Mouse (Mus musculus): Measurements from ENCODE around the gene Gm7030. TPM values are rescaled to one million over a fixed set of nuclear protein-coding genes. Genes with fewer than 3 reads are reported as not detected.
A peak's percentile ranks its signal among the peaks of the same experiment; 100 is the strongest.
"Not testable (repeated sequence)": the region's sequence is repeated elsewhere in the genome, so short reads cannot be mapped to it uniquely, and the experiment has no call there.

Gm7030 gene
- polyA plus RNA-seq, 1 experiment from 2014 or later: not detected

GRCm38 (mm10) chr17:36168039-36168652 lies 38.9 kb upstream of the Gm7030 start, which contains the start of gene Gm8909:
Gene Gm8909, minus strand, starts transcription at chr17:36168537.
- WGBS (ENCODE audit: insufficient replicate concordance): 2% methylated on average over 62 of the region's 63 CpGs
- no peaks in the 10 kb centered on the region for H3K36me3 ChIP-seq (replicated peaks; ENCODE audit: insufficient read depth, low read length)
- H3K4me3 ChIP-seq (ENCODE audit: low read depth, low read length): peak within 1 kb of the TSS; percentile 54
- H3K9me3 ChIP-seq (ENCODE audit: low read length): no peaks in the 10 kb centered on the region
- peaks cover 33% of the 10 kb centered on the region for H3K27me3 ChIP-seq (ENCODE audit: insufficient read depth, low read length)
- TF ChIP-seq CTCF (IDR thresholded peaks at IDR 0.05; ENCODE audit: low read depth): no peak
- ATAC-seq (peak; percentile 29; the same call in 1 of the 2 replicates), DNase-seq (no peak)
- H3K9ac ChIP-seq (replicated peaks): peak within 1 kb of the TSS; percentile 41; the same call in 1 of the 2 replicates
- H3K4me2 ChIP-seq (ENCODE audit: low read depth, low read length): peak within 1 kb of the TSS; percentile 74
- H3K4me1 ChIP-seq (ENCODE audit: insufficient read depth): peaks cover 4% of the 10 kb centered on the region; the same call in 1 of the 2 replicates
- H3K27ac ChIP-seq (ENCODE audit: low read depth): no peak within 1 kb of the TSS

- no peaks in the 10 kb centered on the region for H3K36me3 ChIP-seq (replicated peaks; ENCODE audit: insufficient read depth, low read length)
- ATAC-seq: peak; percentile 66
- peak overlapping the region; percentile 41; the same call in 1 of the 2 replicates for H3K9ac ChIP-seq (replicated peaks)
- no peaks in the 10 kb centered on the region for H3K9me3 ChIP-seq (ENCODE audit: low read length)
- TF ChIP-seq EP300 (IDR thresholded peaks at IDR 0.05; ENCODE audit: low read depth) (no peak), CTCF (IDR thresholded peaks at IDR 0.05; ENCODE audit: low read depth) (no peak)
- 2% methylated on average over 50 of the region's 51 CpGs for WGBS (ENCODE audit: insufficient replicate concordance)
- DNase-seq: peak; percentile 47
- H3K4me2 ChIP-seq (ENCODE audit: low read depth, low read length): peak overlapping the region; percentile 74
- peaks cover 4% of the 10 kb centered on the region; the same call in 1 of the 2 replicates for H3K4me1 ChIP-seq (ENCODE audit: insufficient read depth)
- H3K4me3 ChIP-seq (ENCODE audit: low read depth, low read length): peak overlapping the region; percentile 54
- H3K27ac ChIP-seq (ENCODE audit: low read depth): no peak overlapping the region
- H3K27me3 ChIP-seq (ENCODE audit: insufficient read depth, low read length): peaks cover 37% of the 10 kb centered on the region
These were observed 38.2 kb upstream of the Gm7030 start for GRCm38 (mm10) chr17:36167306-36168038.

GRCm38 (mm10) chr17:36166901-36167300 lies 37.7 kb upstream of the Gm7030 start:
- DNase-seq; H3K4me3 ChIP-seq (ENCODE audit: low read depth, low read length); H3K4me1 ChIP-seq (ENCODE audit: insufficient read depth); H3K9ac ChIP-seq (replicated peaks); H3K9me3 ChIP-seq (ENCODE audit: low read length); H3K27ac ChIP-seq (ENCODE audit: low read depth); H3K36me3 ChIP-seq (replicated peaks; ENCODE audit: insufficient read depth, low read length); ATAC-seq; H3K4me2 ChIP-seq (ENCODE audit: low read depth, low read length): not testable (repeated sequence)
- H3K27me3 ChIP-seq (ENCODE audit: insufficient read depth, low read length): peaks cover 43% of the 10 kb centered on the region
- 19% methylated on average over 2 of the region's 2 CpGs for WGBS (ENCODE audit: insufficient replicate concordance)

GRCm38 (mm10) chr17:36161129-36162051 lies 32.2 kb upstream of the Gm7030 start:
- peaks cover 38% of the 10 kb centered on the region for H3K27me3 ChIP-seq (ENCODE audit: insufficient read depth, low read length)
- DNase-seq: no peak

GRCm38 (mm10) chr17:36158264-36158663 lies 29.0 kb upstream of the Gm7030 start:
- H3K36me3 ChIP-seq (replicated peaks; ENCODE audit: insufficient read depth, low read length); ATAC-seq; H3K9me3 ChIP-seq (ENCODE audit: low read length); DNase-seq; H3K27ac ChIP-seq (ENCODE audit: low read depth); H3K4me3 ChIP-seq (ENCODE audit: low read depth, low read length); H3K9ac ChIP-seq (replicated peaks); H3K4me1 ChIP-seq (ENCODE audit: insufficient read depth); H3K4me2 ChIP-seq (ENCODE audit: low read depth, low read length): not testable (repeated sequence)
- H3K27me3 ChIP-seq (ENCODE audit: insufficient read depth, low read length): peaks cover 43% of the 10 kb centered on the region
- 14% methylated on average over 11 of the region's 11 CpGs for WGBS (ENCODE audit: insufficient replicate concordance)

More at GRCm38 (mm10) chr17:36161129-36162051, 32.2 kb upstream of the Gm7030 start:
- Histone ChIP-seq H3K27ac (ENCODE audit: low read depth) (no peak overlapping the region), H3K9me3 (ENCODE audit: low read length) (no peaks in the 10 kb centered on the region), H3K36me3 (replicated peaks; ENCODE audit: insufficient read depth, low read length) (no peaks in the 10 kb centered on the region), H3K4me1 (ENCODE audit: insufficient read depth) (peaks cover 4% of the 10 kb centered on the region; the same call in 1 of the 2 replicates), H3K4me2 (ENCODE audit: low read depth, low read length) (peak overlapping the region; percentile 61), H3K9ac (replicated peaks) (no peak overlapping the region; the same call in 1 of the 2 replicates), H3K4me3 (ENCODE audit: low read depth, low read length) (peak overlapping the region; percentile 38)
- no peak for TF ChIP-seq EP300 (IDR thresholded peaks at IDR 0.05; ENCODE audit: low read depth)
- peak; percentile 81 for ATAC-seq
- WGBS (ENCODE audit: insufficient replicate concordance): 1% methylated on average over 50 of the region's 56 CpGs

- not testable (repeated sequence) for H3K4me3 ChIP-seq (ENCODE audit: low read depth, low read length); H3K9me3 ChIP-seq (ENCODE audit: low read length); H3K9ac ChIP-seq (replicated peaks); ATAC-seq; H3K4me1 ChIP-seq (ENCODE audit: insufficient read depth); H3K4me2 ChIP-seq (ENCODE audit: low read depth, low read length); H3K36me3 ChIP-seq (replicated peaks; ENCODE audit: insufficient read depth, low read length); H3K27ac ChIP-seq (ENCODE audit: low read depth); DNase-seq
- under 1% methylated on average over 36 of the region's 36 CpGs for WGBS (ENCODE audit: insufficient replicate concordance)
- H3K27me3 ChIP-seq (ENCODE audit: insufficient read depth, low read length): peaks cover 42% of the 10 kb centered on the region
These were observed 28.6 kb upstream of the Gm7030 start for GRCm38 (mm10) chr17:36157782-36158181.
